Mouse (Mus musculus) midbrain, embryonic 12.5 days (tissue): ENCODE data around the gene Gdpgp1. TPM values are rescaled to one million over a fixed set of nuclear protein-coding genes. Genes with fewer than 3 reads are reported as not detected.

Source experiments
- ATAC-seq: fragments of 200-750 bp; cut with Nextera tagmentation; 2 replicates; pipeline ENCODE4 v1.8.0; 2017; ENCODE audit warnings: low read depth, moderate TSS enrichment, moderate library complexity; ENCODE audit not compliant: low FRiP score
- H3K27ac ChIP-seq: fragments of 300-500 bp; sonication (generic); replicated peaks from 2 replicates; pipeline ENCODE4 v1.5.1; 2016; ENCODE audit warnings: mild to moderate bottlenecking
- H3K27me3 ChIP-seq: fragments of 300-500 bp; sonication (generic); 2 replicates; pipeline ENCODE4 v1.6.1; 2016; ENCODE audit warnings: mild to moderate bottlenecking
- H3K36me3 ChIP-seq: fragments of 300-500 bp; sonication (generic); 2 replicates; pipeline ENCODE4 v1.6.1; 2016
- H3K4me1 ChIP-seq: fragments of 300-500 bp; sonication (generic); 2 replicates; pipeline ENCODE4 v1.6.1; 2016
- H3K4me2 ChIP-seq: fragments of 300-500 bp; sonication (generic); replicated peaks from 2 replicates; pipeline ENCODE4 v1.6.1; 2016; ENCODE audit warnings: mild to moderate bottlenecking, moderate library complexity
- H3K4me3 ChIP-seq: fragments of 300-500 bp; sonication (generic); 2 replicates; pipeline ENCODE4 v1.5.1; 2016; ENCODE audit warnings: mild to moderate bottlenecking
- H3K9ac ChIP-seq: fragments of 300-500 bp; sonication (generic); replicated peaks from 2 replicates; pipeline ENCODE4 v1.6.1; 2016; ENCODE audit warnings: mild to moderate bottlenecking, moderate library complexity
- H3K9me3 ChIP-seq: fragments of 300-500 bp; sonication (generic); 2 replicates; pipeline ENCODE4 v1.6.1; 2016; ENCODE audit warnings: mild to moderate bottlenecking
- WGBS: fragments of 180-500 bp; shearing (Covaris S2); methylation state at CpG from one replicate; pipeline ENCODE4 v1.1.7; 2016; 5-methylcytosine and 5-hydroxymethylcytosine counted together
- polyA plus RNA-seq: library from polyadenylated mRNA; unstranded; fragments of >200 nt; fragmentation: Nextera tagmentation; extraction: Ambion mirVana; gene quantifications from 2 replicates; pipeline ENCODE4 v1.2.1, GENCODE M21; 2016

The Gdpgp1 gene
- polyA plus RNA-seq, 1 experiment from 2014 or later, result 4.0 TPM

- Histone ChIP-seq H3K4me2 (no peak overlapping the region), H3K27me3 (no peaks in the 10 kb centered on the region), H3K9me3 (no peaks in the 10 kb centered on the region), H3K9ac (no peak overlapping the region), H3K27ac (no peak overlapping the region), H3K4me1 (peaks cover 23% of the 10 kb centered on the region), H3K4me3 (no peak overlapping the region), H3K36me3 (peaks cover 40% of the 10 kb centered on the region)
- 74% methylated on average over 1 of the region's 1 CpGs for WGBS
- no peak for ATAC-seq
These were observed 35.1 kb downstream of the Gdpgp1 start for GRCm38 (mm10) chr7:80267764-80268163.

- peaks cover 51% of the 10 kb centered on the region for H3K36me3 ChIP-seq
These were observed 36.5 kb downstream of the Gdpgp1 start, which contains the start of gene Vps33b for GRCm38 (mm10) chr7:80268897-80269750. TSS of gene Vps33b (plus strand) at chr7:80269649.

GRCm38 (mm10) chr7:80269751-80270255 is 37.1 kb downstream of the Gdpgp1 start:
- Histone ChIP-seq H3K9ac (peak overlapping the region; percentile 70), H3K27ac (peak overlapping the region; percentile 73), H3K4me2 (peak overlapping the region; percentile 92), H3K4me3 (peak overlapping the region; percentile 87), H3K27me3 (no peaks in the 10 kb centered on the region), H3K36me3 (peaks cover 51% of the 10 kb centered on the region), H3K4me1 (peaks cover 23% of the 10 kb centered on the region), H3K9me3 (peaks cover 18% of the 10 kb centered on the region)
- no peak for ATAC-seq
- WGBS, result 1% methylated on average over 23 of the region's 23 CpGs

More at GRCm38 (mm10) chr7:80268897-80269750, 36.5 kb downstream of the Gdpgp1 start, which contains the start of gene Vps33b:
- 4% methylated on average over 21 of the region's 21 CpGs for WGBS
- Histone ChIP-seq H3K4me1 (peaks cover 23% of the 10 kb centered on the region), H3K9me3 (peaks cover 11% of the 10 kb centered on the region), H3K4me2 (peak within 1 kb of the TSS; percentile 92), H3K4me3 (peak within 1 kb of the TSS; percentile 87), H3K27ac (peak within 1 kb of the TSS; percentile 73), H3K9ac (peak within 1 kb of the TSS; percentile 70), H3K27me3 (no peaks in the 10 kb centered on the region)
- ATAC-seq, result peak; percentile 90

DNA sequence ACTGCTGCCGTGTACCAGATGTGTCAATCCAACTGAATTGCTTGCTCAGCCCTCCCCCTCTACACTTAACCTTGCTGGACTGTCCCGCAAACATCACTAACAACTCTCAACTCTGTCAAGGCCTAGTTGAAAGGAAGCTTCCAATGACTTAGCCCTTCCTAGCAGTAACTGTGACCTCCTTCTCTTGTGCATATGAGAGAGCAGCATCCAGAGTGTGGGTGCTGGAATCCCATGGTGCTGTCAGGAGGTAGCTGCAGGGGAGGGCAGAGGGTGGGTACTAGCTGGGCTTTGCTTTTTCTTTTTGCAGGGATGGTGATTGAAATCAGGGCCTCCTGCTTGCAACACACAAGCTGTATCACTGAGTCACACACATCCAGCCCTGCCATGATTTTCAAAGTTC is 40.8 kb downstream of the Gdpgp1 start:
- Histone ChIP-seq H3K9ac (no peak overlapping the region), H3K9me3 (peaks cover 24% of the 10 kb centered on the region), H3K27ac (no peak overlapping the region), H3K4me3 (no peak overlapping the region), H3K4me1 (peaks cover 21% of the 10 kb centered on the region), H3K36me3 (peaks cover 61% of the 10 kb centered on the region), H3K27me3 (no peaks in the 10 kb centered on the region), H3K4me2 (no peak overlapping the region)
- no peak for ATAC-seq
- WGBS, result 89% methylated on average over 2 of the region's 2 CpGs

DNA sequence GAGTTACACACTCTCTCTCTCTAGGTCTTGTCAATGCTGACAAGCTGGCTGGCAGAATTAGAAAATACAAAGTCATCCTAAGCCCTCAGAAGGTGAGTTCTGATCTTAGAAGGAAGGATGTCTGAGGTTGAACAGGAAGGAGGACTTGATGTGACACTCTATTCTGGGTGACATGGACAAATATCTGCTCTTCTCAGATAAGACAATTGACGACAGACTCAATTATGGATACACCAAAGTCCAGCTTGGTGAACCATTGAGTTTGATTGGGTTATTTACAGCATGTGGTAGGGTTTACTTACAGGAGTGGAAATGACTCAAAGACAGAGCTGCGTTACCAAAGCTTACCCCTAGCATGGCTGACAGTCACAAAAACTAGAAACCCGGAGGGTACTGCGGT is 43.7 kb downstream of the Gdpgp1 start:
- Histone ChIP-seq H3K27me3 (no peaks in the 10 kb centered on the region), H3K36me3 (peaks cover 85% of the 10 kb centered on the region), H3K4me3 (no peak overlapping the region), H3K27ac (no peak overlapping the region), H3K9me3 (peaks cover 24% of the 10 kb centered on the region), H3K4me2 (no peak overlapping the region), H3K4me1 (no peaks in the 10 kb centered on the region), H3K9ac (no peak overlapping the region)
- WGBS, result 98% methylated on average over 4 of the region's 4 CpGs
- ATAC-seq, result no peak

DNA sequence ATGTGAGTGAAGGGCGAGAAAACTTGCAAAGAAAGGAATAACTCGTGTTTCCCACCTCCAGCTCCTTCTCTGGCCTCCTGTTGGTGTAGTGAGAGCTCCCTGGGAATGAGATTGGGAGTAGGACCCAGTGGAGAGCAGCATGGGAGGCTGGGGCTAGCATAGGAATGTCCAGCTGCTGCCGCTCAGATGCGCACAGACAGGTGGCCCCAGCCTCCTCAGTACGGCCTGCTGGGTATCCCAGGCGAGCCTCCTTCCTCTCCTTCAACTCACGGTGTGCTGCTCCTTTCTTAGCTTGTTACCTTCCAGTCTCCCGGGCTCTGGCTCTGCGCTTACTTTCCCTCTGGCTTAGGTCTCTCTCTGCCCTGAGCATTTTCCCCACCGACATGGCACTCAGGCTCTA is 47.4 kb downstream of the Gdpgp1 start:
- WGBS, result 81% methylated on average over 10 of the region's 10 CpGs

DNA sequence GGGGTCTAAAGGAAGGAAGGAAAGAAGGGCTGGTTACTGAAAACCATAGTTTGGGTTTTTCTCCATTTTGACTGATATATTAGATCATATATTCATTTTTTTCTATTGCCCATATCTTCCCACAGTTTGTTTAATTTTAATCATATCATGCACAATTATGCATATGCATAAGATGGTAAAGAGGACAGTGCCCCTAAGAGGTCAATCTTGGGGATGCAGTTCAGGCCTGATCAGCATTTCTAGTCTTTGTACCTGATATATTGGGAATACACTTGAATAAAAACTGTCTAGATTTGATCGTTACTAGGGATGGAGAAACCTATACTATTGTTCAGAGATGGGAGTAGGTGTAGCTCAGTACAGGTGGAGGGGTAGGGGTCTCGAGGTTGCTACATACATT is 48.3 kb downstream of the Gdpgp1 start:
- Histone ChIP-seq H3K4me1 (no peaks in the 10 kb centered on the region), H3K27ac (no peak overlapping the region), H3K4me2 (no peak overlapping the region), H3K4me3 (no peak overlapping the region), H3K9me3 (no peaks in the 10 kb centered on the region), H3K36me3 (peaks cover 88% of the 10 kb centered on the region), H3K27me3 (no peaks in the 10 kb centered on the region), H3K9ac (no peak overlapping the region)
- no peak for ATAC-seq
- WGBS, result 89% methylated on average over 2 of the region's 2 CpGs

More for the DNA sequence above, 47.4 kb downstream of the Gdpgp1 start:
- H3K27ac ChIP-seq, result no peak overlapping the region
- H3K4me2 ChIP-seq, result no peak overlapping the region
- peaks cover 86% of the 10 kb centered on the region for H3K36me3 ChIP-seq
- peaks cover 3% of the 10 kb centered on the region for H3K9me3 ChIP-seq
- H3K4me3 ChIP-seq, result no peak overlapping the region
- no peak for ATAC-seq
- no peaks in the 10 kb centered on the region for H3K4me1 ChIP-seq
- H3K27me3 ChIP-seq, result no peaks in the 10 kb centered on the region
- H3K9ac ChIP-seq, result no peak overlapping the region

GRCm38 (mm10) chr7:80281646-80282045 is 49.0 kb downstream of the Gdpgp1 start:
- H3K4me2 ChIP-seq, result no peak overlapping the region
- no peak for ATAC-seq
- no peaks in the 10 kb centered on the region for H3K27me3 ChIP-seq
- no peaks in the 10 kb centered on the region for H3K4me1 ChIP-seq
- no peak overlapping the region for H3K27ac ChIP-seq
- H3K36me3 ChIP-seq, result peaks cover 88% of the 10 kb centered on the region
- no peak overlapping the region for H3K4me3 ChIP-seq
- H3K9me3 ChIP-seq, result no peaks in the 10 kb centered on the region
- WGBS, result 90% methylated on average over 3 of the region's 3 CpGs
- H3K9ac ChIP-seq, result no peak overlapping the region

DNA sequence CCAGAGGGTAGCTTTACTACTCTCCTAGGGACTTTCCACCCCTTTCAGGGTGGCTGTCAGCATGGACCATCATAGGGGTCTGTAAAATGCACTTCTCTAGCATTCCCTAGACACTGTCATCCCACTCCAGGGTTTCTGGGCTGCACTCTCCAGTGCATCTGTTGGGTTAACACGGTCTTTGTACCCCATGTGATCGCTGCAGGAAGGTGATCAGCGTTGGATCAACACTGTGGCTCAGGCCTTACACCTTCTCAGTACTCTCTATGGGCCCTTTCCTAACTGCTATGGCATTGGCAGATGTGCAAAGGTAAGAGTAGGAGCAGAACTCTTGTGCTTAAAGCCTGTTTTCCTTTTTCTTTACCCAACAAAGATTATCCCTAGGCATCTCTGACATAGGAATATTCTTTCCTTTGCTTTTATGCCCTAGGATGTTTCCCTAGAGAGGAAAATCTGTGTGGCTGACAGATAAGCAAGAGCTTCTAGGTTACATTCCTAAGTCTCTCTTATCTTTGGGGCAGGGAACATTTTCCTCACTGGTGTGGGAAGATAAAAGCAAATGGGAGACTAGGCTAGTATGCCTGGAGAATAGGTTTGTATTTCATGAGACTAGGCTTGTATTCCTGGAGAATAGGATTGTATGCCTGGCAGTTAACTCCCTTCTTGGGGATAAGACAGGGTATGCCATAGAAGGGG is 50.7 kb downstream of the Gdpgp1 start:
- ATAC-seq, result no peak
- Histone ChIP-seq H3K27me3 (no peaks in the 10 kb centered on the region), H3K4me3 (no peak overlapping the region), H3K4me2 (no peak overlapping the region), H3K9me3 (no peaks in the 10 kb centered on the region), H3K27ac (no peak overlapping the region), H3K4me1 (no peaks in the 10 kb centered on the region), H3K36me3 (peaks cover 88% of the 10 kb centered on the region), H3K9ac (no peak overlapping the region)
- WGBS, result 92% methylated on average over 3 of the region's 3 CpGs

DNA sequence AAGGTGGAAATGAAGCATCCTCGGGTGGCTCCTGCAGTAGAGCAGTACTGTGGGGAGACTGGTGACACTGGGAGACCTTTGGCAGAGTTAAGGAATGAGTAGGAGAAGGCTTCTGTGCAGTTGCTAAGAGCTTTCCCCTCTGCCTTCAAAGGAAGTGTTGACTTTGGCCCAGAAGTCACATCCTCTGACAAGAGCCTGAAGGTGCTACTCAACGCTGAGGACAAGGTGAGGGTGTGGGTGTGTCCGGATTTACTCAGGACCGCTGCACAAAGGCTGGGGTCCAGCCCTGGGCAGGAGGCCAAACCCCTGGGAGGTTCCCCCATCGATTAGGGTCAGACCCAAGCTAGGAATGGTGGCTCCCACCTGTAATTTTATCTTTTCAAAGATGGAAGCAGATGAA is 51.7 kb downstream of the Gdpgp1 start:
- 95% methylated on average over 5 of the region's 5 CpGs for WGBS
- H3K27me3 ChIP-seq, result no peaks in the 10 kb centered on the region
- H3K4me2 ChIP-seq, result no peak overlapping the region
- H3K4me3 ChIP-seq, result no peak overlapping the region
- peaks cover 83% of the 10 kb centered on the region for H3K36me3 ChIP-seq
- ATAC-seq, result no peak
- no peaks in the 10 kb centered on the region for H3K4me1 ChIP-seq
- no peak overlapping the region for H3K9ac ChIP-seq
- H3K27ac ChIP-seq, result no peak overlapping the region
- H3K9me3 ChIP-seq, result no peaks in the 10 kb centered on the region

DNA sequence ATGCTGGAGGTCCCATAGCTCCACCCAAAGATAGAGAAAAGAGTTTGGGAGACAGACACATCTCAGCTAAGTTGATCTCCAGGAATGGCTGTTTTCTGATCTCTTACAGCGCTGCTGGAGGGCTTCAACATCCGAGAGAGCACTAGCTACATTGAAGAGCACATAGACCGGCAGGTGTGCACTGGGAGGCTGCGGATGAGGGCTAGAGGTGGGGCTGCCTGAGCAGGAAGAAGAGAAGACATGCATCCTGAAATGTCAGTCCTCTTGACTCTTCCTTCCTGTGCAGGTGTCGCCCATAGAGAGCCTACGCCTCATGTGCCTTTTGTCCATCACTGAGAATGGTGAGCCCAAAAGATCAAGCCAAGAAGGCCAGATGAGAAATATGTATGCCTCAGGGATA is 53.1 kb downstream of the Gdpgp1 start:
- peaks cover 84% of the 10 kb centered on the region for H3K36me3 ChIP-seq
- no peaks in the 10 kb centered on the region for H3K27me3 ChIP-seq
- no peak for ATAC-seq
- no peaks in the 10 kb centered on the region for H3K4me1 ChIP-seq
- no peak overlapping the region for H3K4me3 ChIP-seq
- H3K4me2 ChIP-seq, result no peak overlapping the region
- no peak overlapping the region for H3K9ac ChIP-seq
- no peak overlapping the region for H3K27ac ChIP-seq
- no peaks in the 10 kb centered on the region for H3K9me3 ChIP-seq
- 94% methylated on average over 6 of the region's 6 CpGs for WGBS

GRCm38 (mm10) chr7:80287736-80288135 is 55.1 kb downstream of the Gdpgp1 start:
- no peaks in the 10 kb centered on the region for H3K27me3 ChIP-seq
- no peak overlapping the region for H3K9ac ChIP-seq
- H3K4me1 ChIP-seq, result no peaks in the 10 kb centered on the region
- H3K9me3 ChIP-seq, result no peaks in the 10 kb centered on the region
- no peak for ATAC-seq
- no peak overlapping the region for H3K4me2 ChIP-seq
- H3K27ac ChIP-seq, result no peak overlapping the region
- peaks cover 77% of the 10 kb centered on the region for H3K36me3 ChIP-seq
- 83% methylated on average over 10 of the region's 10 CpGs for WGBS
- H3K4me3 ChIP-seq, result no peak overlapping the region
